Comparison of ENCODE assay signal across 8 mouse cellular contexts in the genomic region with DNA sequence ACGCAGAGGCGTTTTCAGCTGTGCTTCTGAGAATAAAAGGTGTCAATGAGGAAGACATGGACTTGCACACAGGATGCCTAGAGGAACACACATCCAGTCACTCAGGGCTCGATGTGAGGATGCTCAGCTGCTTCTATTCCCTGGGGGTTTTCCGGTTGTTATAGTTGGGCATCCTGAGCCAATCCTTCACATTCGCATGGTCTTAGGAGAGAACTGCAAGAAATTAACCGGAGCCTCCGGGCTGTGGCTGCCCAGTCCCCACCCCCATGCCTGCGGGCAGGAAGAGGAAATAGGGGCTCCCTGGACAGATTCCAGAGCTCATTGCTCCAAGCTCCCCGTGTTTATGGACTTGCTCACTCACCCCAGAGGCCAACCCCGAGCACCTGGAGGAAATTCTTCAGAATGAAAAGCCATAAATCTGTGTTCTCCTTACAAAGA.
DNase-seq lines count a peak whose midpoint lies in the region; ATAC-seq and TF ChIP-seq lines count a peak whose summit lies in the region.
"Had no signal": no experiment of that assay in that cellular context is flagged by ENCODE, and none has a peak within 500 bp of the region (broad histone marks: within the 10 kb centered on the region; RNA-seq: fewer than 3 reads in every experiment).

No protein-coding gene starts in this region.

- DNase-seq in T-cell, adult 2 months (ENCODE audit: low spot score) = peak; percentile 31
- peak; percentile 54 for DNase-seq in lung, postnatal 14 days
- DNase-seq in stomach, postnatal 0 days (ENCODE audit: low spot score) = no peak
- DNase-seq in layer of hippocampus, postnatal 10 days (ENCODE audit: low spot score in 2 of 2) = no peak

- H3K27me3 ChIP-seq in heart, embryonic 14.5 days (ENCODE audit: control insufficient read depth, insufficient read depth, low read length) = no peaks in the 10 kb centered on the region
- no peaks in the 10 kb centered on the region for H3K27me3 ChIP-seq in kidney, embryonic 15.5 days
- H3K27me3 ChIP-seq in stomach, postnatal 0 days (ENCODE audit: control insufficient read depth, insufficient read depth, low read length) = no peaks in the 10 kb centered on the region

- H3K36me3 ChIP-seq in heart, embryonic 14.5 days (ENCODE audit: control insufficient read depth, insufficient read depth, low read length) = no peaks in the 10 kb centered on the region
- peaks cover 5% of the 10 kb centered on the region; the same call in 1 of the 2 replicates for H3K36me3 ChIP-seq in kidney, embryonic 15.5 days
- H3K36me3 ChIP-seq in stomach, postnatal 0 days (ENCODE audit: control insufficient read depth, insufficient read depth, low read length) = no peaks in the 10 kb centered on the region

- ATAC-seq in common myeloid progenitor, adult 5-6 weeks (replicated peaks; ENCODE audit: low read depth, poor library complexity, severe bottlenecking) = peak; percentile 27
- no peak for ATAC-seq in heart, embryonic 14.5 days (ENCODE audit: insufficient number of reproducible peaks, insufficient read depth, low FRiP score, low read depth)
- ATAC-seq in kidney, embryonic 15.5 days (replicated peaks; ENCODE audit: low FRiP score) = 0 out of 2 replicates have a peak, but pooled peaks have one; percentile 10
- no peak for ATAC-seq in stomach, postnatal 0 days (ENCODE audit: low FRiP score, low TSS enrichment)

- no peak for TF ChIP-seq EP300 in stomach, postnatal 0 days (optimal IDR thresholded peaks at IDR 0.05)

- no peak for TF ChIP-seq CTCF in stomach, postnatal 0 days (IDR thresholded peaks at IDR 0.05; ENCODE audit: low read depth)

- H3K4me1 ChIP-seq in heart, embryonic 14.5 days (ENCODE audit: control insufficient read depth in 2 of 2, insufficient read depth in 2 of 2, low read length in 2 of 2) = peaks cover 74 to 100% of the 10 kb centered on the region in 2 experiments
- peaks cover 98% of the 10 kb centered on the region for H3K4me1 ChIP-seq in kidney, embryonic 15.5 days
- H3K4me1 ChIP-seq in stomach, postnatal 0 days (replicated peaks; ENCODE audit: control insufficient read depth, insufficient read depth) = peaks cover 12% of the 10 kb centered on the region

- no peaks in the 10 kb centered on the region for H3K9me3 ChIP-seq in heart, embryonic 14.5 days (ENCODE audit: control insufficient read depth, low read length)
- H3K9me3 ChIP-seq in kidney, embryonic 15.5 days (replicated peaks) = no peaks in the 10 kb centered on the region
- H3K9me3 ChIP-seq in stomach, postnatal 0 days (ENCODE audit: control insufficient read depth, low read length) = no peaks in the 10 kb centered on the region

- H3K4me3 ChIP-seq in heart, embryonic 14.5 days (ENCODE audit: control insufficient read depth in 1 of 2, insufficient read depth in 1 of 2, low read depth in 1 of 2, low read length in 2 of 2) = no peak overlapping the region
- 0 out of 2 replicates have a peak overlapping the region, but pooled peaks have one; percentile 5 for H3K4me3 ChIP-seq in kidney, embryonic 15.5 days (replicated peaks)
- H3K4me3 ChIP-seq in stomach, postnatal 0 days (ENCODE audit: low read depth, low read length) = no peak overlapping the region
- H3K4me3 ChIP-seq: erythroblast, embryonic 14.5 days had no signal

- H3K4me2 ChIP-seq in heart, embryonic 14.5 days (ENCODE audit: low read length) = peak overlapping the region; percentile 70
- peak overlapping the region; percentile 53 for H3K4me2 ChIP-seq in kidney, embryonic 15.5 days
- peak overlapping the region; percentile 28 for H3K4me2 ChIP-seq in stomach, postnatal 0 days (replicated peaks; ENCODE audit: low read depth)

- 38% methylated on average over 10 of the region's 10 CpGs for WGBS in heart, embryonic 14.5 days
- WGBS in kidney, embryonic 15.5 days = 12% methylated on average over 10 of the region's 10 CpGs
- 30% methylated on average over 10 of the region's 10 CpGs for WGBS in stomach, postnatal 0 days

- H3K9ac ChIP-seq in heart, embryonic 14.5 days (ENCODE audit: low read length) = peak overlapping the region; percentile 48
- H3K9ac ChIP-seq in kidney, embryonic 15.5 days = no peak overlapping the region
- 0 out of 2 replicates have a peak overlapping the region, but pooled peaks have one; percentile 31 for H3K9ac ChIP-seq in stomach, postnatal 0 days (ENCODE audit: low read length)

- peak overlapping the region; percentile 72 to 95 for H3K27ac ChIP-seq in heart, embryonic 14.5 days (replicated peaks in 1 of 2; ENCODE audit: control insufficient read depth in 1 of 2, insufficient read depth in 1 of 2, low read depth in 2 of 2, low read length in 2 of 2)
- peak overlapping the region; percentile 97 for H3K27ac ChIP-seq in kidney, embryonic 15.5 days
- peak overlapping the region; percentile 84 for H3K27ac ChIP-seq in stomach, postnatal 0 days (replicated peaks)

Comparison
In these comparisons a context has a peak if more than half of its experiments do, and no peak if none do; other contexts are left out.
1. DNase-seq: peak in T-cell, adult 2 months (single experiment) and lung, postnatal 14 days (single experiment); none in stomach, postnatal 0 days (single experiment) and layer of hippocampus, postnatal 10 days (0 of 2).
2. ATAC-seq: peak in common myeloid progenitor, adult 5-6 weeks (single experiment) and kidney, embryonic 15.5 days (single experiment); none in heart, embryonic 14.5 days (single experiment) and stomach, postnatal 0 days (single experiment).
3. Peak in every context shown above with its lines, with median percentiles within 50 percentile points of each other: H3K27ac ChIP-seq and H3K4me2 ChIP-seq.